Mouse (Mus musculus) CH12.LX (cell line): ENCODE data around the gene Ccr4. TPM values are rescaled to one million over a fixed set of nuclear protein-coding genes. Genes with fewer than 3 reads are reported as not detected.

Experiments
- DNase-seq: peaks from one replicate; pipeline ENCODE4 v3.0.0-alpha.2; 2013; ENCODE audit errors: extremely low read depth
- H3K27ac ChIP-seq: 2 replicates; pipeline ENCODE4 v1.5.1; 2012; ENCODE audit warnings: low read depth, mild to moderate bottlenecking, control low read depth, moderate library complexity; ENCODE audit not compliant: insufficient read depth
- H3K27me3 ChIP-seq: replicated peaks from 2 replicates; pipeline ENCODE3; 2012; ENCODE audit warnings: inconsistent platforms
- H3K36me3 ChIP-seq, 2 experiments: replicated peaks in 1 of 2; 2 replicates each; pipeline versions ENCODE3 to v1.6.1; 2012; ENCODE audit warnings: inconsistent platforms in 1 of 2, low read length in 1 of 2, mild to moderate bottlenecking in 1 of 2, mixed read lengths in 1 of 2, moderate library complexity in 1 of 2; ENCODE audit not compliant: control insufficient read depth in 1 of 2, insufficient read depth in 1 of 2
- H3K4me1 ChIP-seq, 2 experiments: 2 replicates each; pipeline ENCODE4 v1.6.1; 2012; ENCODE audit warnings: inconsistent platforms in 1 of 2, moderate library complexity in 1 of 2; ENCODE audit not compliant: insufficient read depth in 2 of 2, control insufficient read depth in 1 of 2
- H3K4me2 ChIP-seq: 2 replicates; pipeline ENCODE4 v1.6.1; 2012; ENCODE audit warnings: low read depth, mild to moderate bottlenecking, control low read depth; ENCODE audit not compliant: poor library complexity, insufficient read depth, severe bottlenecking
- H3K4me3 ChIP-seq, 3 experiments: fragments of 150-350 bp in 1 of 3; sonication (generic) in 1 of 3; replicated peaks in 1 of 3; 2 replicates each; pipeline versions ENCODE3 to v1.5.1; 2011 to 2012; ENCODE audit warnings: low read depth in 2 of 3, low read length in 2 of 3, mild to moderate bottlenecking in 2 of 3, moderate library complexity in 2 of 3, control low read depth in 1 of 3, improper control_type of control experiment in 1 of 3, inconsistent platforms in 1 of 3, mixed read lengths in 1 of 3; ENCODE audit not compliant: poor library complexity in 1 of 3
- H3K79me2 ChIP-seq: replicated peaks from 2 replicates; pipeline ENCODE4 v1.6.1; 2012; ENCODE audit warnings: mild to moderate bottlenecking, moderate library complexity; ENCODE audit not compliant: control insufficient read depth, poor library complexity, insufficient read depth, severe bottlenecking; ENCODE audit errors: extremely low read depth
- H3K9ac ChIP-seq: 2 replicates; pipeline ENCODE4 v1.6.1; 2012; ENCODE audit warnings: low read depth, mild to moderate bottlenecking, control low read depth, moderate library complexity; ENCODE audit not compliant: insufficient read depth
- H3K9me3 ChIP-seq: replicated peaks from 2 replicates; pipeline ENCODE3; 2012; ENCODE audit warnings: low read length, inconsistent platforms, mixed read lengths
- BHLHE40 ChIP-seq: IDR thresholded peaks from 2 replicates; pipeline ENCODE4 v1.6.1; 2011; ENCODE audit warnings: mild to moderate bottlenecking, low read depth, low read length, improper control_type of control experiment
- CHD1 ChIP-seq: IDR thresholded peaks from 2 replicates; pipeline ENCODE4 v1.6.1; 2012; ENCODE audit warnings: low read depth, low read length, improper control_type of control experiment, inconsistent platforms
- CHD2 ChIP-seq: IDR thresholded peaks from 2 replicates; pipeline ENCODE4 v1.6.1; 2011; ENCODE audit warnings: low read length, improper control_type of control experiment
- CTCF ChIP-seq, 2 experiments: IDR thresholded peaks in 1 of 2; conservative IDR thresholded peaks in 1 of 2; 2 replicates each; pipeline ENCODE4 v1.5.1; 2011 to 2012; ENCODE audit warnings: low read depth in 2 of 2, low read length in 2 of 2, improper control_type of control experiment in 1 of 2, inconsistent platforms in 1 of 2, mild to moderate bottlenecking in 1 of 2, moderate library complexity in 1 of 2
- E2F4 ChIP-seq: IDR thresholded peaks from 2 replicates; pipeline ENCODE4 v1.6.1; 2011; ENCODE audit warnings: low read depth, low read length, improper control_type of control experiment; ENCODE audit not compliant: insufficient replicate concordance
- GABPA ChIP-seq: IDR thresholded peaks from 2 replicates; pipeline ENCODE4 v1.6.1; 2012; ENCODE audit warnings: low read depth, low read length, improper control_type of control experiment, inconsistent platforms; ENCODE audit not compliant: insufficient replicate concordance
- HCFC1 ChIP-seq: IDR thresholded peaks from 2 replicates; pipeline ENCODE4 v1.6.1; 2012; ENCODE audit warnings: low read depth, mild to moderate bottlenecking, inconsistent platforms, low read length, improper control_type of control experiment
- IRF4 ChIP-seq: IDR thresholded peaks from 2 replicates; pipeline ENCODE4 v1.6.1; 2014; ENCODE audit warnings: low read depth, mild to moderate bottlenecking, inconsistent platforms, low read length, improper control_type of control experiment
- JUN ChIP-seq: IDR thresholded peaks from 2 replicates; pipeline ENCODE4 v1.6.1; 2011; ENCODE audit warnings: low read depth, mild to moderate bottlenecking, low read length, improper control_type of control experiment, moderate library complexity; ENCODE audit not compliant: insufficient read depth
- JUND ChIP-seq: conservative IDR thresholded peaks from 2 replicates; pipeline ENCODE4 v1.6.1; 2011; ENCODE audit warnings: low read depth, low read length, improper control_type of control experiment
- MAFK ChIP-seq: IDR thresholded peaks from 2 replicates; pipeline ENCODE4 v1.6.1; 2011; ENCODE audit warnings: low read length, improper control_type of control experiment; ENCODE audit not compliant: insufficient replicate concordance
- MAX ChIP-seq: IDR thresholded peaks from 2 replicates; pipeline ENCODE4 v1.6.1; 2011; ENCODE audit warnings: low read length, improper control_type of control experiment
- MAZ ChIP-seq: IDR thresholded peaks from 2 replicates; pipeline ENCODE4 v1.6.1; 2012; ENCODE audit warnings: low read depth, mild to moderate bottlenecking, inconsistent platforms, low read length, improper control_type of control experiment, moderate library complexity
- MEF2A ChIP-seq: IDR thresholded peaks from 2 replicates; pipeline ENCODE4 v1.6.1; 2014; ENCODE audit warnings: low read depth, mild to moderate bottlenecking, inconsistent platforms, low read length, improper control_type of control experiment, borderline replicate concordance
- MXI1 ChIP-seq: IDR thresholded peaks from 2 replicates; pipeline ENCODE4 v1.6.1; 2011; ENCODE audit warnings: mild to moderate bottlenecking, low read depth, low read length, improper control_type of control experiment
- NRF1 ChIP-seq: IDR thresholded peaks from 2 replicates; pipeline ENCODE4 v1.6.1; 2014; ENCODE audit warnings: low read depth, mild to moderate bottlenecking, inconsistent platforms, low read length, improper control_type of control experiment, moderate library complexity
- PAX5 ChIP-seq: IDR thresholded peaks from 2 replicates; pipeline ENCODE4 v1.6.1; 2012; ENCODE audit warnings: low read length, inconsistent platforms, mixed read lengths
- RCOR1 ChIP-seq: conservative IDR thresholded peaks from 2 replicates; pipeline ENCODE4 v1.6.1; 2012; ENCODE audit warnings: low read depth, mild to moderate bottlenecking, inconsistent platforms, low read length, improper control_type of control experiment
- SIN3A ChIP-seq: IDR thresholded peaks from 2 replicates; pipeline ENCODE4 v1.6.1; 2012; ENCODE audit warnings: low read length, improper control_type of control experiment, inconsistent platforms
- SMC3 ChIP-seq: IDR thresholded peaks from 2 replicates; pipeline ENCODE4 v1.6.1; 2011; ENCODE audit warnings: low read depth, low read length, improper control_type of control experiment
- UBTF ChIP-seq: IDR thresholded peaks from 2 replicates; pipeline ENCODE4 v1.6.1; 2012; ENCODE audit warnings: low read depth, mild to moderate bottlenecking, inconsistent platforms, low read length, improper control_type of control experiment, moderate library complexity
- USF2 ChIP-seq: conservative IDR thresholded peaks from 2 replicates; pipeline ENCODE4 v1.6.1; 2011; ENCODE audit warnings: low read depth, low read length, improper control_type of control experiment
- ZC3H11A ChIP-seq: IDR thresholded peaks from 2 replicates; pipeline ENCODE4 v1.6.1; 2012; ENCODE audit warnings: low read depth, mild to moderate bottlenecking, inconsistent platforms, low read length, improper control_type of control experiment
- ZMIZ1 ChIP-seq: IDR thresholded peaks from 2 replicates; pipeline ENCODE4 v1.6.1; 2012; ENCODE audit warnings: low read depth, mild to moderate bottlenecking, inconsistent platforms, low read length, improper control_type of control experiment
- ZNF384 ChIP-seq: IDR thresholded peaks from 2 replicates; pipeline ENCODE4 v1.6.1; 2012; ENCODE audit warnings: low read depth, low read length, improper control_type of control experiment, inconsistent platforms
- dilution Hi-C: fragments of 300-500 bp; cut with MboI; formaldehyde crosslinking; loops from 2 replicates; pipeline ENCODE4 v1.14.3; 2020; ENCODE audit warnings: low sequenced_read_pairs; ENCODE audit not compliant: extremely low pct_unique_long_range_greater_than_20kb, extremely low pct_ligation_motif_present
- in situ Hi-C: fragments of 300-500 bp; cut with MboI; formaldehyde crosslinking; loops from 3 replicates; pipeline ENCODE4 v1.14.3; 2019; ENCODE audit warnings: low sequenced_read_pairs, low pct_ligation_motif_present, low pct_unique_long_range_greater_than_20kb, mixed read lengths
- polyA plus RNA-seq: library from polyadenylated mRNA; unstranded; fragments of >175 nt; gene quantifications from 2 replicates; pipeline ENCODE4 v1.2.1, GENCODE M21; 2012; ENCODE audit warnings: low read depth; ENCODE audit not compliant: insufficient read length
- total RNA-seq, 2 experiments: library from RNA; depleted of rRNA; stranded (reverse); fragments of 300-350 nt in 1 of 2; fragments of >200 nt in 1 of 2; gene quantifications; 2 replicates each; pipeline ENCODE4 v1.2.3; 2012 to 2014

Gene Ccr4
- total and polyA plus RNA-seq, 3 experiments, result 0.08 to 0.74 (median 0.36) TPM

DNA sequence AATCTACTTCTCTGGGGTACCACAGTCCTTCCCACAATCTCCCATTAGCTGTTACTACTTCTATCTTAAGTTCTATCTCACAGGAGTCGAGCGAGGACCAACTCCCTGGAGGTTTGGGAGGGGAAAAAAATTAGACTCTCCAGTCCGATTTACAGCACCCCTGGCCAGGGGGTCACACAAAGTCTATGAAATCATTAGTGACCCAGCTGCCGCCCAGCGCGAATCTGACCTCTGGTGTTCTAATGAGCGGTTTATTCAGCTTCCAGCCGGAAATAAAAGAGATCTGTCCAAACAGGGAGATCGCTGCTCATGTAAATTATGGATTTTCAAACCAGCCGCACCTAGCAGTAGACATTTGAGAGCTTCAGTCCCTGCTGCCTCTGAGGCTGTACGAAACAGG lies 26.6 kb upstream of the Ccr4 start:
- H3K4me2 ChIP-seq, result no peak overlapping the region
- H3K4me1 ChIP-seq, result peaks cover 13 to 39% of the 10 kb centered on the region in 2 experiments
- H3K27me3 ChIP-seq, result no peaks in the 10 kb centered on the region
- DNase-seq, result no peak
- in situ Hi-C loops (no loop called here), dilution Hi-C loops (no loop called here)
- no peaks in the 10 kb centered on the region for H3K79me2 ChIP-seq
- no peak overlapping the region for H3K27ac ChIP-seq
- no peaks in the 10 kb centered on the region for H3K36me3 ChIP-seq
- H3K4me3 ChIP-seq, result no peak overlapping the region
- TF ChIP-seq MAX, result no peak
- TF ChIP-seq ZNF384, result no peak
- TF ChIP-seq MAFK, result no peak
- TF ChIP-seq RCOR1, result no peak
- no peak for TF ChIP-seq NRF1
- TF ChIP-seq MXI1, result no peak
- TF ChIP-seq PAX5, result no peak
- no peak for TF ChIP-seq SIN3A
- no peak for TF ChIP-seq IRF4
- no peak for TF ChIP-seq CHD2
- TF ChIP-seq HCFC1, result no peak
- TF ChIP-seq E2F4, result no peak
- no peak for TF ChIP-seq USF2
- TF ChIP-seq GABPA, result no peak
- TF ChIP-seq CHD1, result no peak
- TF ChIP-seq MAZ, result no peak
- no peak for TF ChIP-seq ZC3H11A
- no peak for TF ChIP-seq MEF2A
- TF ChIP-seq BHLHE40, result no peak
- no peak for TF ChIP-seq SMC3
- no peak overlapping the region for H3K9ac ChIP-seq
- H3K9me3 ChIP-seq, result no peaks in the 10 kb centered on the region

DNA sequence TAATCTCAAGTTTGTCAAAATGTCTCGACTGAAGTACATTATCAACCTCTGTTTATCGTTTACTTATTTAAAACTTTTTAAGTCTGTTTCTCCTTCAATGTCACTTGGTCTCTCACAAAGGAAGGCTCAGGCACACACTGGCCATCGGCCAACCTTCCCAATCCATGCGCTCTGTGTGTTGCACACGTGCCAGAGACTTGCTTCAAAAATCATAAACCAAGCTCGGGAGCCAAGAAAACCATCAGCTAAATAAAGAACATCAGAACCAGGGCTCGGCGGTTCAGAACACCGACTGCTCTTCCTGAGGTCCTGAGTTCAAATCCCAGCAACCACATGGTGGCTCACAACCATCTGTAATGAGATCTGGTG lies 23.9 kb upstream of the Ccr4 start:
- TF ChIP-seq NRF1, result no peak
- no peak for TF ChIP-seq UBTF
- no peak for TF ChIP-seq JUND
- no peak for TF ChIP-seq JUN
- no peak for TF ChIP-seq CTCF (conservative IDR thresholded peaks at IDR 0.05 in 1 of 2, IDR thresholded peaks at IDR 0.05 in 1 of 2; ENCODE audit: low read depth in 2 of 2, low read length in 2 of 2)
- TF ChIP-seq BHLHE40, result no peak
- TF ChIP-seq ZMIZ1, result no peak
- TF ChIP-seq, all 38 proteins: peak for 0
- dilution Hi-C loops (no loop called here), in situ Hi-C loops (no loop called here)
- Histone ChIP-seq H3K4me2 (no peak overlapping the region), H3K4me3 (no peak overlapping the region), H3K36me3 (no peaks in the 10 kb centered on the region), H3K27ac (no peak overlapping the region), H3K9ac (no peak overlapping the region), H3K4me1 (peaks cover 12 to 35% of the 10 kb centered on the region in 2 experiments), H3K79me2 (no peaks in the 10 kb centered on the region), H3K27me3 (no peaks in the 10 kb centered on the region), H3K9me3 (no peaks in the 10 kb centered on the region)
- DNase-seq, result no peak
